Mouse (Mus musculus) kidney, postnatal 14 days (tissue): ENCODE measurements at regions not wholly inside any gene's neighbourhood (a gene's known extent, or its start where the extent isn't known, plus 50 kb on each side); places are given as distances from the start of the nearest gene placed in this dataset.

Experiments used
- DNase-seq: peaks from one replicate; pipeline ENCODE4 v3.0.0; 2022; ENCODE audit warnings: mixed read lengths

- no peak for DNase-seq
Measured at GRCm38 (mm10) chr15:43803342-43803741, 3669.2 kb downstream of the 9330182O14Rik start.
